Mouse (Mus musculus): ENCODE measurements around the gene Gm20388. TPM values are rescaled to one million over a fixed set of nuclear protein-coding genes. Genes with fewer than 3 reads are reported as not detected.

The Gm20388 gene
- polyA plus RNA-seq, 1 experiment = 18.7 TPM

DNA sequence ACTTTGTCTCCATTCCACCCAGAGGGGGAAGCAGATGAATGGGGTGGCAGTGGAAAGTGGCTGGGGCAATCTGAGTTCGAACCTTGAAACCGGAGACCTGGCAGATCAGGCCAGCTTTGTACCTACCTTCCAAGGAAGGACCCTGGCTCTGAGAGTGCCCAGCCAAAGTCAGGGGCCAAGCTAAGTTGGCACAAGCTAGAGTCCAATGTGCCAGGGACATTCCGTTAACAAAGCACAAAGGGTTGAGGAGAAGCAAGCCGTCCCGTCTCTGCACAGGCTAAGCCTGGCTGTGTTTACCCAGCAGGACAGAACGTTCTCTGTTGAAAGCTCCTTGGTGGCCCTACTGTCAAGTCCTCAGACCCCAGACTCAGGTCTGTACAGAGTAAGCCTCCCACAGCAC lies 3875.5 kb downstream of the Gm20388 start:
- Histone ChIP-seq H3K4me3 (replicated peaks; ENCODE audit: insufficient read depth, low read depth, low read length) (no peak overlapping the region), H3K27ac (ENCODE audit: insufficient read depth, low read length) (peak overlapping the region; percentile 86), H3K4me1 (ENCODE audit: control insufficient read depth, insufficient read depth, low read length) (peaks cover 42% of the 10 kb centered on the region), H3K27me3 (ENCODE audit: control insufficient read depth, insufficient read depth, low read length) (no peaks in the 10 kb centered on the region)
- DNase-seq = peak; percentile 44 to 57
- TF ChIP-seq POLR2A (IDR thresholded peaks at IDR 0.05; ENCODE audit: borderline replicate concordance, insufficient read depth, low read length) (no peak), CTCF (IDR thresholded peaks at IDR 0.05; ENCODE audit: borderline replicate concordance, insufficient read depth, low read depth, low read length) (no peak)
- WGBS = 23% methylated on average over 6 of the region's 6 CpGs

DNA sequence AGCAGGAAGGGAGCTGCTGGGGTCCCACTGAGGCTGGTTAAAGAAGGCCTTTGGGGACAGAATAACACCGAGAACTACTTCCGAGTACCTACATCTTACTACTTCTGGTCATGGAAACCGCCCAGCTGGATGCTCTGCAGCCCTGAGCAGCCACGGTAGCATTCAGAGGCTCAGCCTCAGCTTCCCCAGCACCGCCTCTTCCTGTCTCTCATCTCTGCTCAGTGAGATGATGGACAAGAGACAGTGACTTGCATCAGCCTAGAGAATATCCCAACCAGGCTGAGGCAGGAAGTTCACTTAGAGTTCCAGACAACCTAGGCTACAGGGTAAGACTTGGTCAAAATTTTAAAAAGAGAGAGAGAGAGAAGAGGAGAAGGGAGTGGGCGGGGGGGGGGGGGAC lies 3876.0 kb downstream of the Gm20388 start:
- 66% methylated on average over 6 of the region's 6 CpGs for WGBS
- Histone ChIP-seq H3K4me3 (replicated peaks; ENCODE audit: insufficient read depth, low read depth, low read length) (no peak overlapping the region), H3K27me3 (ENCODE audit: control insufficient read depth, insufficient read depth, low read length) (no peaks in the 10 kb centered on the region), H3K4me1 (ENCODE audit: control insufficient read depth, insufficient read depth, low read length) (peaks cover 42% of the 10 kb centered on the region), H3K27ac (ENCODE audit: insufficient read depth, low read length) (peak overlapping the region; percentile 86)
- TF ChIP-seq CTCF (IDR thresholded peaks at IDR 0.05; ENCODE audit: borderline replicate concordance, insufficient read depth, low read depth, low read length) (no peak), POLR2A (IDR thresholded peaks at IDR 0.05; ENCODE audit: borderline replicate concordance, insufficient read depth, low read length) (no peak)
- peak in 1 of 2 experiments; percentile 32 for DNase-seq

DNA sequence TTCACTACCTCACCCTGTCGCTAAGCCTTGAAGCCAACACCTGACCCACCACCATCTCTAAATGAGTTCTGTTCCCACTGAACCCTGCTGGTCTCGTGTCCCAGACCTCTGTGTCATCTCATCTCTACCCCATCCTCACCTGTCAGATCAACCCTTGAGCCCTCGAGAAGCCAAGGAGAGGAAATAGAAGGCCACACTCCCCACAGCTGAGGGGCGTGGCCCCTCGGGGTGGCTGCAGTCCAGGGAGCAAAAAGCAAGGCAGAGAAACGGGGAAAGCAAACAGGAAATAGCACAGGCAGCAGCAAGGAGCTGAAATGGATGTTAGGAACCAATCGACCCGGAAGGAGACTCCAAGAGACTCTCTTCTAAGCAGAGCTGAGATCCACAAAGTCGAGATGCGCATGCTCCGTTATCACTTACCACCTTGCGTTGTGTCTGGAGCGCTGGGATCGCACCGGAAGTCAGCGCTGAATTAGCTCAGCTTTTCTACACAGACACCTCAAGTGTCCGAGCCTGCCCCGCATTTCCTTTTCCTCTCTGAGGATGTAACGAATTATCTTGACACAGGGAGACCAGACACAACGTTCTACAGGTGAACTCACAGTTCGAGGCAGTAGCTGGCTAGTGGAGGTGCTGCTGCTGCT lies 3876.7 kb downstream of the Gm20388 start:
- no peak for TF ChIP-seq POLR2A (IDR thresholded peaks at IDR 0.05; ENCODE audit: borderline replicate concordance, insufficient read depth, low read length)
- TF ChIP-seq CTCF (IDR thresholded peaks at IDR 0.05; ENCODE audit: borderline replicate concordance, insufficient read depth, low read depth, low read length) = no peak
- Histone ChIP-seq H3K4me3 (replicated peaks; ENCODE audit: insufficient read depth, low read depth, low read length) (no peak overlapping the region), H3K27me3 (ENCODE audit: control insufficient read depth, insufficient read depth, low read length) (no peaks in the 10 kb centered on the region), H3K27ac (ENCODE audit: insufficient read depth, low read length) (peak overlapping the region; percentile 72), H3K4me1 (ENCODE audit: control insufficient read depth, insufficient read depth, low read length) (peaks cover 42% of the 10 kb centered on the region)
- peak in 1 of 2 experiments; percentile 43 for DNase-seq
- 63% methylated on average over 21 of the region's 21 CpGs for WGBS

DNA sequence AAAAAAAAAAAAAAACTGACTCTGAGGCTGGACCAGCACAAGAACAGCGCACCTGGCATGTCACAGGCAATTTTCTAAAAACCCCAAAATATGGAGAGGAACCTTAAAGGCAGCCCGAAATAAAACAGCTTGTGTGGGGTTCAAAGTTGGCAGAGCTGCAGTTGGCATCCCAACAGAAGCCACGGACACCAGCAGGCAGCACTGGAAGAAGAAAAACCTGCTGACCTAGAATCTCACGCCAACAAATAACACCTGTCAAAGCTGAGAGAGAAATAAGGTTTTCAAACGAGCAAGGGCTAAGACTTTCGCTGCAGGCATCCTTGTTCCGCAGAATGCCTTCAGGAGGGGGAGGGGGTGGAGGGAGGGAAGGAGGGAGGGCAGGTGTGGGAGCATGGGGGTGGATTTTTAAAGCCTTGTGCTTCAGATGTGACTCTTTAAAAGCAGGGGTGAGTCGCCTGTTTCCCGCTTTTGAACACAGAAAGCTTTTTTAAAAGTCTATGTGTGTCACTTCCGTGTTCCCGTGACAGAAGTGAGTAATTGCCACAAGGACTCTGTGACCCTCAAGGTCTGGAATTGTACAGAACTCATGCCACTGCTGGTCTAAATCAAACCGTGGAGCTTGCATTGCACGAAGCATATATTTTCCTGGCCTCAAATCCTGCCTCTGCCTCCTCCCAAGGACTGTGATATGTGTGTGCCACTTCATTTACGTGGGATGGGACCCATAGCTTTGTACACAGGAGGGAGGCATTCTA lies 3878.0 kb downstream of the Gm20388 start:
- WGBS = 7% methylated on average over 14 of the region's 14 CpGs
- Histone ChIP-seq H3K4me3 (replicated peaks; ENCODE audit: insufficient read depth, low read depth, low read length) (no peak overlapping the region), H3K4me1 (ENCODE audit: control insufficient read depth, insufficient read depth, low read length) (peaks cover 40% of the 10 kb centered on the region), H3K27ac (ENCODE audit: insufficient read depth, low read length) (peak overlapping the region; percentile 97), H3K27me3 (ENCODE audit: control insufficient read depth, insufficient read depth, low read length) (no peaks in the 10 kb centered on the region)
- no peak for TF ChIP-seq POLR2A (IDR thresholded peaks at IDR 0.05; ENCODE audit: borderline replicate concordance, insufficient read depth, low read length)
- no peak for TF ChIP-seq CTCF (IDR thresholded peaks at IDR 0.05; ENCODE audit: borderline replicate concordance, insufficient read depth, low read depth, low read length)
- DNase-seq = peak; percentile 87 to 95

DNA sequence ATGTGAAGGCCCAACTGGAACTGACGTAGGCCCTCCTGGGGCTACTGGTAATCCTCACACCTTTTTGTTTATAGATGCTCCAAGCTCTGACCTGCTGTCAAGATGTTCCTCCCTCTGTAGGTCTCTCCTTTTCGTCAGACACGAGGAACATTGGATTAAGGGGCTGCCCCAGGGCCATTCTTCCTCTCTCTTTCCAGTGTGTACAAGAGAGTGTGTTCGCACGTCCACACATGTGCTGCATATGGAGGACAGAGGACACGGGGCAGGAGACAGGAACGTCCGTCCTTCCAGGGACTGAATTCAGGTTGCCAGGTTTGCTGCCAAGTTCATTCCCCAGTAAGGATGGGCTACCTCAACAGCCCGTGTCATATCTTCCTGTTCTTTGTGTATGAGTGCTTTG lies 3878.8 kb downstream of the Gm20388 start:
- DNase-seq = peak in 1 of 2 experiments; percentile 60
- peak overlapping the region; percentile 39 for H3K4me3 ChIP-seq (replicated peaks; ENCODE audit: insufficient read depth, low read depth, low read length)
- no peak for TF ChIP-seq CTCF (IDR thresholded peaks at IDR 0.05; ENCODE audit: borderline replicate concordance, insufficient read depth, low read depth, low read length)
- no peak for TF ChIP-seq POLR2A (IDR thresholded peaks at IDR 0.05; ENCODE audit: borderline replicate concordance, insufficient read depth, low read length)
- H3K4me1 ChIP-seq (ENCODE audit: control insufficient read depth, insufficient read depth, low read length) = peaks cover 38% of the 10 kb centered on the region
- H3K27ac ChIP-seq (ENCODE audit: insufficient read depth, low read length) = peak overlapping the region; percentile 97
- H3K27me3 ChIP-seq (ENCODE audit: control insufficient read depth, insufficient read depth, low read length) = no peaks in the 10 kb centered on the region
- 27% methylated on average over 9 of the region's 9 CpGs for WGBS

DNA sequence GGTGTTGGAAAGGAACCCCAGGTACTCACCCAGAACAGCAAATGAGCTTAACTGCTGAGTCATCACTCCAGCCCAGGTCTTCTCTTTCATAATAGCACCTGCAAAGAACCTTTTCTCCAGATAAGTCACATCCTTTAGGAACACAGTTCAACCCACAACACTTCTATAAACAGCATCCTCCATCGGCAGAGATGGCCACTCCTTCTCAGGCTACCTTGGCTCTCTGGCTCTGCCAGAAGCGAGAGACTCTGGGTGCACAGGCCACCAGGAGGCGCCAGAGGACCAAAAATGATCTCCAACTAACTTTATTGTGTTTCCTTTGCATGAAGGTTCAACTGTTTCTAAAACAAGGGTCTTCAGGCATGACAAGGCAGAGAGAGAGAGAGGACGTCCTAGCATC lies 3879.3 kb downstream of the Gm20388 start:
- TF ChIP-seq CTCF (IDR thresholded peaks at IDR 0.05; ENCODE audit: borderline replicate concordance, insufficient read depth, low read depth, low read length) = peak; percentile 97
- TF ChIP-seq POLR2A (IDR thresholded peaks at IDR 0.05; ENCODE audit: borderline replicate concordance, insufficient read depth, low read length) = no peak
- Histone ChIP-seq H3K27me3 (ENCODE audit: control insufficient read depth, insufficient read depth, low read length) (no peaks in the 10 kb centered on the region), H3K27ac (ENCODE audit: insufficient read depth, low read length) (peak overlapping the region; percentile 97), H3K4me1 (ENCODE audit: control insufficient read depth, insufficient read depth, low read length) (peaks cover 38% of the 10 kb centered on the region), H3K4me3 (replicated peaks; ENCODE audit: insufficient read depth, low read depth, low read length) (peak overlapping the region; percentile 39)
- 0% methylated on average over 4 of the region's 4 CpGs for WGBS
- DNase-seq = peak; percentile 89 to 95

DNA sequence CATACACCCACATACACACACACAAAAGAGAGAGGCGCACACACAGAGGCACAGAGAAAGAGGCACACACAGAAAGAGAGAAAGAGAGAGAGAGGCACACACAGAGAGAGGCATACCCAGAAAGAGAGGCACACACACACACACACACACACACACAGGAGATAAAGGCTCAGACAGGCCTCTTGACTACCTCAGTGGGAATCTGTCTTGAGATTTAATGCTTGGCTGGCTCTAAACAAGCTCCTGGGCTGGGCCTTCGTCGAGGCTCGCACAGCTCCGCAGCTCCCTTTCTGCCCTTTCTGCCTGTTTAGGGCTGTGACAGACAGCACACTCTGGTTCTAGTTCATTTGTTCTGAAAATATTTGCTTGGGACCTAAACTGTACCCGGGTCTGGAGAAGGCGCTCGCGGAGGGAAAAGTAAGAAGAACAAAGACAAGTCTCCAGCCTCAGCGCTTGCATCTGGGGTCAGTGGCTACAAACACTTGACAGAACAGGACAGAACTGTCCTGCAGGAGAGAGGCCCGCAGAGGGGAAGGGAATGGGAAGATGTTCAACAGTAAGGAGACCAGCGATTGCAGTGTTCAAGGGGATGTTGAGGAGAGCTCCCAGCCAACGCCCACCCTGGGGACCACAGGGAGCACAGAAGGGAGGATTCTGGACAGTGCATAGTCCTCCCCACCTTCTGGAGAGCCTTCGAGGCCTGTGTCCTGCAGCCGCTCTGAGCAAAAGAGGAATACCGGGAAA lies 3880.6 kb downstream of the Gm20388 start:
- DNase-seq = no peak
- TF ChIP-seq POLR2A (IDR thresholded peaks at IDR 0.05; ENCODE audit: borderline replicate concordance, insufficient read depth, low read length) (no peak), CTCF (IDR thresholded peaks at IDR 0.05; ENCODE audit: borderline replicate concordance, insufficient read depth, low read depth, low read length) (no peak)
- Histone ChIP-seq H3K27me3 (ENCODE audit: control insufficient read depth, insufficient read depth, low read length) (no peaks in the 10 kb centered on the region), H3K4me1 (ENCODE audit: control insufficient read depth, insufficient read depth, low read length) (peaks cover 28% of the 10 kb centered on the region), H3K4me3 (replicated peaks; ENCODE audit: insufficient read depth, low read depth, low read length) (no peak overlapping the region), H3K27ac (ENCODE audit: insufficient read depth, low read length) (no peak overlapping the region)
- WGBS = 68% methylated on average over 16 of the region's 16 CpGs
